Mouse (Mus musculus): ENCODE results near the gene Apold1.

The Apold1 gene

GRCm38 (mm10) chr6:134981231-134982062, at the start of gene Apold1:
Gene Apold1, plus strand, starts transcription at chr6:134981718.
- DNase-seq, result no peak

DNA sequence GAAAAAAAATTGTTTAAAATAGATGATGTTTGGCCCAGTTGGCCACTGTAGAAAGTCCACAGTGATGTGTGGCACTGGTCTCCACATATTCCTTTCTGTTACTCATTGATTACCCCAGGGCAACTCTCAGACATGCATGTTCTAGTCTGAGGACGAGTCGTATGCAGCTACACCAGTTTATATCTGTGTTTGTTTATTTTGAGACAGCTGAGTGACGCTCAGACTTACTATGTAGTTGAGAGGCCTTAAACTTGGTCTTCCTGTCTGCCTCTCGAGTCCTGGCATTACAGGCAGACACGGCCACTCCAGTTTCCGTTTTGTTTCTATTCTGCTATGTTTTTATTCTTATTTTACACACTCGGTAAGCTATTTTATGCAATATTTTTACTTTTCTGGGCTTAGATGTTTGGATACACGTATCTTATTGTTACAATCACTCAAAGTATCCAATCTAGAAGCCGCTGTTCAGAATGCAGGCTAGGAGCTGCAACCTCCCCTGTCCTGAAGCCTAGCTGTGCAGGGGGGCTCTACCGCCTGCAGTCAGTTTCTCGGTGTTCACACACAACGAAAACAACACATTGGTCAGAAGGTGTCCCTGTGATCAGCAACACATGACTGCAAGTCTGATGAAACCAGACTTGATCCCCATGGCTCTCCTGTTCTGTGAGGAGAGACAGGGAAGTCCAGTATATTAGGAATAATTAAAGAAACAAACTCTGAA, 48.9 kb upstream of the Apold1 start:
- no peak for DNase-seq

DNA sequence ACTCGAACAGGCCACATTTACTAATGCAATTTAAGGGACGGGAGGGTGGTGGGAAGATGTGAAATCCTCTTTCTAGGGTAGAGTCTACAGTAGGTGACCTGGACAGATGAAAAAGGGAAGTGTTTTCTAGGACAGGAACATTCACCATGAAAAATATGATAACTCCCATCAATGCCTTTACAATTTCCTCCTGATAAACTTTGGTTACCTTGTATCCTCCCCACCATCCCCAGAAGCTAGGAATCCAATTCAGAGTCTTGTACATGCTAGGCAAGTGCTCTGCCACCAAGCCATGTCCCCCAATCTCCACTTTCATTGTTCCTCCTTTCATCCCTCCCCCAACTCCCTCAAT, 48.3 kb upstream of the Apold1 start:
- DNase-seq, result no peak

- no peak for DNase-seq
Observed at GRCm38 (mm10) chr6:134934305-134934704, 47.2 kb upstream of the Apold1 start.

- no peak for DNase-seq
Observed at GRCm38 (mm10) chr6:134939781-134940180, 41.7 kb upstream of the Apold1 start.

DNA sequence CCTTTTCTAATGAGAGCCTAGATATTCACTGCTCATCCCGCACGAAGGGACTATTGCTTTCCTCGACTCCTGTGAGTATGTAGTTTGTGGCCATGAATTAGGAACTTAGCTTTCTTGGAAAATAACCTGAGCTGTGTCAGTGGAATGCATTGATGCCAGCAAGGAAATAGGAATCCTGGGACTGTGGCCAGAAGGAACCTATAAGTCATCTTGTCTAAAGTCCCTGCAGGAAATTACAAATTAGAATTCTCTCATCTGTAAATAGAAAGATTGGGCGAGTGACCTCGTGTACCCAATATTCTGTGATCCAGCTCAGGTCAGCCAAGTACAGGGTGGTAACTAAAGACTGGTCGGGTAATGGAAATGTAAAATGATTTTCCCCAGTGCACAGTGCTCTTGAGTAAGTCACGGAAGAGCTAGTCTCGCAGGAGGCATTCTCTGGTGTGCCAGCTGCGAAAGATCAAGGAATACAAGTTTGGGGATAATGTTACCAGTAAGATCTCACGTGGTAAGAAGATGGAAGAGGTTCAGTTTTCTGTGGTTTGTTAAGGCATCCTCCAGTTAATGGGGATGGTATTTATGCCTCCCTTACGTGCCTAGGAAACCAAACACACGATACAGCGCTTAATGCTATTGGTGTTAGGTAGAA, 37.6 kb upstream of the Apold1 start:
- no peak for DNase-seq

GRCm38 (mm10) chr6:134946054-134946453, 35.5 kb upstream of the Apold1 start:
- DNase-seq, result no peak

DNA sequence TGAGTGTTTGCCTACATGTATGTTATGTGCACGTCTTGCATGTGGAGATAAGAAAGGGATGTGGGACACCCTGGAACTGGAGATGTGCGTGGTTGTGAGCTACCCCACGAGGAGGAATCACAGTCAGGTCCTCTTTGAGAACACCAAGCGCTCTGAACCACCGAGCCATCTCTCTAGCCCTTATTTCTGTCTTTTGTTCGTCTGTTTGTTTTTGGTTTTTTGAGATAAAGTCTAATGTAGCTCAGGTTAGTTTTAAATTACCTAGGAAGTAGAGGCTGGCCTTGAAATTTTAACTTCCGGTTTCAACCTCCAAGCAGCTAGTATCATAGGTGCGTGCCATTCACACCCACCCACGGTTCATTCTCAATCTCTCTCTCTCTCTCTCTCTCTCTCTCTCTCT, 34.7 kb upstream of the Apold1 start:
- DNase-seq, result no peak

DNA sequence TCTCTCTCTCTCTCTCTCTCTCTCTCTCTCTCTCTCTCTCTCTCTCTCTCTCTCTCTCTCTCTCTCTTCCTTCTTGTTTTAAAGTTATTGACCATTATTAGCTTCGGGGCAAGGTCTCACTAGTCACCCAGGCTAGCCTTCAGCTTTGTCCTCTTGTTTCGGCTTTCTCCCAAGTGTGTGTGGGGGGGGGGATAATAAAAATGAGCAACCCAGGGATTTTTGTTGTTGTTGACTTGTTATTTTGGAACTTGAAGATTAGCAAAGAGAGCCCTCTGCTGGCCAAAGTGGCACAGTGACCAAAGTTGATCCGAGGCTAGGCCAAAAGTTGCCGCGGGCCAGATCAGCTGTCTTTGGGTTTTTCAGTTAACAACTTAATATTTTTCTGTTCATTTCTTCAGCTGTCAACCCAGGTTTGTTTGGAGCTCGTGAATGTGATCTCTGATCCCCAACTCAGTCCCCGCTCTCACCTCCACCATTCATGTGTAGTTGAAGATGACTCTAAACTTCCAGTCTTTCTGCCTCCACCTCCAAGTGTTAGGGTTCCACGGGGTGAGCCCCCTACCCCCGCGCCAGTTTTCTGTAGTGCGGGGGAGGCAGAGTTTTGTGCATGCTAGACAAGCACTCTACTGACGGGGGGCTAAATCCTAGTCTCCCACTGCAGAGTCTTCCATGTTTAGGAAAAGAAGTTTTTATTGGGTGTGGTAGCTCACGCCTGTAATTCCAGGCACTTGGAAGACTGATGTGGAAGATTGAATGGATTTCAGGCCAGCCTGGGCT, 34.0 kb upstream of the Apold1 start:
- DNase-seq, result peak; percentile 62

GRCm38 (mm10) chr6:134948522-134949061, 32.9 kb upstream of the Apold1 start:
- DNase-seq, result no peak

DNA sequence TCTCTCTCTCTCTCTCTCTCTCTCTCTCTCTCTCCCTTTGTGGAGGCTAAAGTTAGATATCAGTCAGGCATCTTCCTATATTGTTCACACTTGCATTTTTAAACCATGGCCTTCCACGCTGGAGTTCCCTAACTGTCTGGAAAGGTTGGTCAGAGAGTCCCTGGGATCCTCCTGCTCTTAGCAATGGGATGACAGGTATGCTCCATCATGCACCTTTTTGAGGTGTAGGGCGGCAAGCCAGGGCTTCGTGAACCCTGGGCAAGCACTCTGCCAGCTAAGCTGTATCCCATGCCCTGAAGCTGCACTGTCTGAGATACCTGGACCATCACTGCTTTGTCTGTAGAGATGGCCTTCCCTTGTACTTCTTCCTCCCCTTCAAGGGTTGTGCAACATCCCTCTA, 32.3 kb upstream of the Apold1 start:
- no peak for DNase-seq

DNA sequence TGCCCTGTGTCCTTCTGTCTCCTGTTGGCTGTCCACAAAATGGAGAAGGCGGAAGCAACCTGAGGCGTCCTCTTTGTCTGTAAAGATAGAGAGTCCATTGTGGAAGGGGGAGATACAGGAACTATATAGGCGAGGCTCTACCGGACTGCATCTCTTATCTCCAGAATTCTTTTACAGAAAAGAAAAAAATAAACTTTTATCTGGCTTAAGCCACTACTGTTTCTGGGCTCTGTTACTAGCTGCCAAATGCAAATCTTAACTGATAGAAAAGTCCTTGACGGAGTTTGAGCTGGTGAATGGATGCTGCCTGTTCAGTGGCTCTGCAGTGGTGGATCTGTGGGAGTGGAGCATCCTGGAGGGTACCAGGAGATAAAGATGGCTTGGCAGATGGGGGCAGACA, 30.2 kb upstream of the Apold1 start:
- no peak for DNase-seq

GRCm38 (mm10) chr6:134953976-134954375, 27.5 kb upstream of the Apold1 start:
- no peak for DNase-seq

GRCm38 (mm10) chr6:134956388-134956787, 25.1 kb upstream of the Apold1 start:
- DNase-seq, result no peak

DNA sequence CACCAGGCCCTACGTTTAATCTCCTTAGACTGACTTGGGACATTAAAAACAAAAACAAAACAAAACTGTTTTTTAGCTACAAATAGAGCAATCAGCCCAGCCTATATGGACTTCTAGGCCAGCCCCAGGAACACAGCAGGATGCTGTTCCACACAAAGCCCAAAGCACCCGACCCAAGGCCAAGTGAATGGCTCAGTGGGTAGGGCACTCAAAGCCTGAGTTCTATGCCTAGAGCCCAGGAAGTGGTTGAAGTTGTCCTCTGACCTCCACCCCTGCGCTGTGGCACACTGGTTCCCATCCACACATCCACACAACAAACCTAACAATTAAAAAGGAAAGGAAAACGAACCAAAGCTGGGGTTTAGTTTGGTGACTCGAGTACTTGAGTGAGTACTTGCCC, 20.2 kb upstream of the Apold1 start:
- DNase-seq, result no peak

GRCm38 (mm10) chr6:134961858-134962517, 19.5 kb upstream of the Apold1 start:
- DNase-seq, result no peak

DNA sequence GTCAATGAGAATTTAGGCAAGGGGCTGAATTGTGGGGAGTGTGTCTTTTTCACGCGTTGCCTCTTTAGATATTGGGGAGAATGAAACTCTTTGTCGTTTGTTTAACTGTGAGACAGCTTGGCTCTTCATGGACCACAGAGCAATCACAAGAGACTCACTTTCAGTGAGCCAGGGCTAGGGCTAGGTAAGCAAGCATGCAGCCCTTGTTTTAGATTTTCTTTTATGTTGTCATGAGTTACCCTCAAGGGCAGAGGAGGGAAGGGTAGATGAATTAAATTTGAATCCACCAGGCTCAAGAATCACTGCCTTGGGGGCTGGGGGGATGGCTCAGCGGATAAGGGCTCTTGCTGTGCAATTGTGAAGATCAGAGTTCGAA, 19.0 kb upstream of the Apold1 start:
- no peak for DNase-seq

DNA sequence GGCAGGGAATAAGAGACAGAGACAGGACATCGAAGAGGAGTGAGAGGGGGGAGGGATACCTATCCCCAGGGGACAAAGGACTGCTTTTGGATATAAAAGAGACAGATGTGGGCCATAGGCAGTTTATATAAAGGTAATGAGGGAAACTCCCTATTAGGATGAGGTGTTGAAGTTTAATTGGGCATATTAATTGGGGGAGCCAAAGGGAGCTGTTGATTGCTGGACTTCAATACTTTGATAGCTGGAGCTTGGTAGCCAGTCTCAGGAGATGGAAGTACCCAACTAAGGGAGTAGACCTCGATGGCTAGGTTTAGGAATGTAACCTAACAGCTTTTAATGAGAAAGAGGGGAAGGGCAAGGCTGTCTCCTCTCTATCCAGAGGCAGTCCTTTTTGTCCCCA, 17.6 kb upstream of the Apold1 start:
- DNase-seq, result no peak

- DNase-seq, result no peak
Observed at GRCm38 (mm10) chr6:134966681-134967080, 14.8 kb upstream of the Apold1 start.

DNA sequence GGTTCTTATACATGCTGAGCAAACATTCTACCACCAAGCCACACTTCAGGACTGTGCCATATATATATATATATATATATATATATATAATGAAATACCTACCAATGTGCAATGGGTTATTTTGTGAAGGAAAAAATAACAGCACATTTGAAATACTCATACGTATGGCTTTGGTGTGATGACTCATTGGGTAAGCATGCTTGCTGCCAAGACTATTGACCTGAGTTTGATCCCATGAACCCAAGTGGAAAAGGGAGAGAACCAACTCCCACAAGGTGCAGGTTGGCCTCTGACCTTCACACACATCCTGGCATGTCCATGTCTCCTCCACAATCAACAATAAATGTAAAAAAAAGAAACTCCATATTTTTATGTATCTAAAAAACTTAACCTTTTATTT, 13.2 kb upstream of the Apold1 start:
- DNase-seq, result no peak

- DNase-seq, result no peak
Observed at GRCm38 (mm10) chr6:134969498-134969897, 12.0 kb upstream of the Apold1 start.

DNA sequence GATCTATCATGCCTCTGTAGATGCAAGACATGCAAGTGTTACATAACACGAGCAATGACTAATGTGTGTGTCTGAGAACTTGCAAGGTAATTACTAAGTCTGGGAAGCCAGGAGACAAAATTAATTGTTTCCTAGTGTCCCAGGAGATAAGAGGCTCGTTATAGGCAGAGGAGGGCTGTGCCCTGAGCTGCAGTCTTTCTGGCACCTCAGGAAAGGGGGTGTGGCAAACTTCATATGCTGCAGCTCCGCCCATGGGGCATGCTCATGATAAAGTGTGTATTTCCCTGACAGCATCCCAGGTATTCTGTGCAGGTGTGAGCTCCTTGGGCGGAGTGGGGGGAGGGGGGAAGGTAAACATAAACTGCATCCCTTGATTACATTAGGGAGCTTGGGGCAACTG, 9.4 kb upstream of the Apold1 start:
- DNase-seq, result no peak
